Mouse (Mus musculus): ENCODE results near the gene Gm38431.

Gene Gm38431

GRCm38 (mm10) chr9:21041308-21041707, 50.5 kb downstream of the Gm38431 start:
- DNase-seq (ENCODE audit: low read depth, low spot score) = no peak

- no peak for DNase-seq (ENCODE audit: low read depth, low spot score)
Measured at GRCm38 (mm10) chr9:21039779-21040178, 52.0 kb downstream of the Gm38431 start.

GRCm38 (mm10) chr9:21037481-21037891, 54.3 kb downstream of the Gm38431 start:
- no peak for DNase-seq (ENCODE audit: low read depth, low spot score)

GRCm38 (mm10) chr9:21036666-21037065, 55.1 kb downstream of the Gm38431 start:
- DNase-seq (ENCODE audit: low read depth, low spot score) = no peak

GRCm38 (mm10) chr9:21036161-21036560, 55.6 kb downstream of the Gm38431 start:
- DNase-seq (ENCODE audit: low read depth, low spot score) = no peak

GRCm38 (mm10) chr9:21035586-21035985, 56.2 kb downstream of the Gm38431 start:
- no peak for DNase-seq (ENCODE audit: low read depth, low spot score)

GRCm38 (mm10) chr9:21034481-21035085, 57.2 kb downstream of the Gm38431 start:
- no peak for DNase-seq (ENCODE audit: low read depth, low spot score)

- DNase-seq (ENCODE audit: low read depth, low spot score) = peak; percentile 73
Measured at GRCm38 (mm10) chr9:21033136-21033535, 58.7 kb downstream of the Gm38431 start.

- no peak for DNase-seq (ENCODE audit: low read depth, low spot score)
Measured at GRCm38 (mm10) chr9:21032491-21032890, 59.3 kb downstream of the Gm38431 start.

GRCm38 (mm10) chr9:21031896-21032351, 59.9 kb downstream of the Gm38431 start, which contains the start of gene Icam5:
Gene Icam5, plus strand, starts transcription at chr9:21032073.
- no peak for DNase-seq (ENCODE audit: low read depth, low spot score)

GRCm38 (mm10) chr9:21031251-21031895, 60.4 kb downstream of the Gm38431 start:
- no peak for DNase-seq (ENCODE audit: low read depth, low spot score)

- peak; percentile 72 for DNase-seq (ENCODE audit: low read depth, low spot score)
Measured at GRCm38 (mm10) chr9:21030781-21031250, 61.0 kb downstream of the Gm38431 start.

- no peak for DNase-seq (ENCODE audit: low read depth, low spot score)
Measured at GRCm38 (mm10) chr9:21030055-21030600, 61.7 kb downstream of the Gm38431 start.

- peak; percentile 61 for DNase-seq (ENCODE audit: low read depth, low spot score)
Measured at GRCm38 (mm10) chr9:21029291-21030054, 62.3 kb downstream of the Gm38431 start, which contains the start of gene Icam4. Gene Icam4, plus strand, starts transcription at chr9:21029373.

- no peak for DNase-seq (ENCODE audit: low read depth, low spot score)
Measured at GRCm38 (mm10) chr9:21028560-21029110, 63.2 kb downstream of the Gm38431 start.

- no peak for DNase-seq (ENCODE audit: low read depth, low spot score)
Measured at GRCm38 (mm10) chr9:21027774-21028290, 64.0 kb downstream of the Gm38431 start.

GRCm38 (mm10) chr9:21026849-21027248, 64.9 kb downstream of the Gm38431 start:
- no peak for DNase-seq (ENCODE audit: low read depth, low spot score)

- DNase-seq (ENCODE audit: low read depth, low spot score) = no peak
Measured at GRCm38 (mm10) chr9:21025258-21025810, 66.5 kb downstream of the Gm38431 start.

- no peak for DNase-seq (ENCODE audit: low read depth, low spot score)
Measured at GRCm38 (mm10) chr9:21022726-21023125, 69.1 kb downstream of the Gm38431 start.

- no peak for DNase-seq (ENCODE audit: low read depth, low spot score)
Measured at GRCm38 (mm10) chr9:21022288-21022687, 69.5 kb downstream of the Gm38431 start.

- no peak for DNase-seq (ENCODE audit: low read depth, low spot score)
Measured at GRCm38 (mm10) chr9:21021363-21021762, 70.4 kb downstream of the Gm38431 start.
